Mouse (Mus musculus) gastrocnemius, postnatal 10 days (tissue): ENCODE results near the gene Gm5622. TPM values are rescaled to one million over a fixed set of nuclear protein-coding genes. Genes with fewer than 3 reads are reported as not detected.
"Not testable (repeated sequence)": the region's sequence is repeated elsewhere in the genome, so short reads cannot be mapped to it uniquely, and the experiment has no call there.

ENCODE experiments used
- DNase-seq: peaks from one replicate; pipeline ENCODE4 v3.0.0; 2021; ENCODE audit warnings: mixed read lengths
- long read RNA-seq, 2 experiments: library from polyadenylated mRNA; stranded (forward); transcript quantifications; one replicate each; pipeline ENCODE4 v2.0.0; 2021
- total RNA-seq, 2 experiments: library from RNA; stranded (reverse); gene quantifications; 2 replicates each; pipeline ENCODE4 v1.2.3; 2021

Gene Gm5622
- total RNA-seq = not detected
- long read RNA-seq, experiment 1 = 0 reads
- long read RNA-seq, experiment 2 = 0 reads

DNA sequence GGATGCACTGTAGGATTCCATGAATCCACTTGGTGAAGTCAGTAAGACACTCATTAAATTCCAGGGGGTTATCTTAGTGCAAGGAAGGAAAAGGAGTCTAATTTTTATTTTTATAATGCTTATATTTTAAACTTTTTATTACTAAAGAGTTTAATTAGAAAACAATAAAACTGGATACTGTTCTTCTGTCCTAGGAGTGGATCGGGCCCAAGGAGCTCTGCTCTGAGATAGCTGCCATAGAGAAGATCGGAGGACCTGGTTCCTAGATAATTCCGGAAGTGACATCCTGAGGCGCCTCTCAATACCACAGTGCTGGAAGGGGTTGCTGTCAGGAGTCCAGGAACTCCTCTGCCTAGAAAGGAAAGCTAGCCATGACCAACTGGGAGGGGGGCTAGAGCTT lies at the start of gene Gm5622:
Gene Gm5622, plus strand, starts transcription at position 301 of the 400 bp plus-strand sequence.
- no peak for DNase-seq

DNA sequence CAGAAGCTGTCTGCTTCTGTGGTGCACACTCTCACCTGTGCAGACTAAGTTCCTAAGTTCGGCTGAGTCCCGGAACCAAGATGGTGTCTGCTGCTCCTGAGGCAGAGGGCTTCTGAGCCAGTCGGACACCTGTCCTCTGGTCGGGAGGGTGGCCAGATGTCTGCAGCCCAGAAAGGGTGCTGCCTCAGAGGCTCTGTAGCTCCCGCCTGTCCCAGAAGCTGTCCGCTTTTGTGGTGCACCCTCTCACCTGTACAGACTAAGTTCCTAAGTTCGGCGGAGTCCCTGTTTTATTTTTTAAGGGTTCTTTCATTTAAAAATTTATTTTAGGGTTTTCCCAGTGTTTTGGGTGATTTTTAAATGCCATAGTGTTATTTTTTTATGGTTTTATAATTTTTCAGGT lies 45.2 kb upstream of the Gm5622 start:
- DNase-seq = no peak

- not testable (repeated sequence) for DNase-seq
Measured at GRCm38 (mm10) chr14:51573963-51574362, 21.4 kb downstream of the Gm5622 start, which contains the start of gene Gm17175. Gene Gm17175, minus strand, starts transcription at chr14:51574063.

DNA sequence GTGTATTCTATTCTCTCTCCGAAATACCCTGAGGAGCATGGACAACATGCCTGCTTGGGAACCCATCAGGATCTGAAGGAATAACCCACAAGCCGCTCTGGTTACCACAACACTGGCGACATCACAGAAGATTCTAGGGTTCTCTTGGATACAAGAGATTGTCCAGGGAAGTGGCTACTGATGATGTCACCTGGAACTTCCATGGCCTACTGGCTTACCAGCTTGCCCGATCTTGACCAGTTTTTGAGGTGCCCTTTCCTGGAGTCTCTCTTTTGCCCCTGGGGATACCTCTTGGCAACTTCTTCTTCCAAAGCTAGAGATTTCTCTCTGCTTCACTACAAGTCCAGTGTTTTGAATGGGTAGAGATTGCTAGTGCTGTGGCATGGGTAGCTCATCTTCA lies 39.4 kb downstream of the Gm5622 start, which contains the start of gene Gm17174:
Gene Gm17174, minus strand, starts transcription at position 101 of the 400 bp plus-strand sequence.
- DNase-seq = not testable (repeated sequence)

GRCm38 (mm10) chr14:51611210-51611609 lies 58.6 kb downstream of the Gm5622 start, which contains the start of gene Gm17078:
Gene Gm17078, minus strand, starts transcription at chr14:51611310.
- DNase-seq = no peak

- peak; percentile 7 for DNase-seq
Measured at GRCm38 (mm10) chr14:51632426-51632825, 79.8 kb downstream of the Gm5622 start.

DNA sequence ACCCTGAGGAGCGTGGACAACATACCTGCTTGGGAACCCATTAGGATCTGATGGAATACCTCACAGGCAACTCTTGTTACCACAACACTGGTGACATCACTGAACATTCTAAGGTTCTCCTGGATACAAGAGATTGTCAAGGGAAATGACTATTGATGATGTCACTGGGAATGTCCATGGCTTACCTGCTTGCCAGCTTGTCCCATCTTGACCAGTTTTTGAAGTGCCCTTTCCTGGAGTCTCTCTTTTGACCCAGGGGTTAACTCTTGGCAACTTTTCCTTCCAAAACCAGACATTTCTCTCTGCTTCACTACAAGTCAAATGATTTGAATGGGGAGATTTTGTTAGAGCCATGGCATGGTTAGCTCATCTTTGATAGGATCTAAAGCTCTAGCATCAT lies 83.0 kb downstream of the Gm5622 start, which contains the start of gene Gm4181:
Gene Gm4181, minus strand, starts transcription at position 101 of the 400 bp plus-strand sequence.
- DNase-seq = not testable (repeated sequence)

DNA sequence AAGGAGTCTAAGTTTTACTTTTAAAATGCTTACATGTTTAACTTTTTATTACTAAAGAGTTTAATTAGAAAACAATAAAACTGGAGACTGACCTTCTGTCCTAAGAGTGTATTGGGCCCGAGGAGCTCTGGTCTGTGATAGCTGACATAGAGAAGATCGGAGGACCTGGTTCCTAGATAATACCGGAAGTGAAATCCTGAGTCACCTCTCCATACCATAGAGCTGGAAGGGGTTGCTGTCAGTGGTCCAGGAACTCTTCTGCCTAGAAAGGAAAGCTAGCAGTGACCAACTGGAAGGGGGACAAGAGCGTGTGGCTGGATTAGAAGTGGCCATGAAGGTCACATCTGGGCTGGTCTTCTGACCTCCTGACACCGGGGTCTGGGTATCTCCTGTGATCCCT lies 124.7 kb downstream of the Gm5622 start:
- DNase-seq = no peak

DNA sequence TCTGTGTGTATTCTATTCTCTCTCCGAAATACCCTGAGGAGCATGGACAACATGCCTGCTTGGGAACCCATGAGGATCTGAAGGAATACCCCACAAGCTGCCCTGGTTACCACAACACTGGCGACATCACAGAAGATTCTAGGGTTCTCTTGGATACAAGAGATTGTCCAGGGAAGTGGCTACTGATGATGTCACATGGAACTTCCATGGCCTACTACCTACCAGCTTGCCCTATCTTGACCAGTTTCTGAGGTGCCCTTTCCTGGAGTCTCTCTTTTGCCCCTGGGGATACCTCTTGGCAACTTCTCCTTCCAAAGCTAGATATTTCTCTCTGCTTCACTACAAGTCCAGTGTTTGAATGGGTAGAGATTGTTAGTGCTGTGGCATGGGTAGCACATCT lies 142.8 kb downstream of the Gm5622 start, which contains the start of gene Gm17079:
Gene Gm17079, minus strand, starts transcription at position 101 of the 400 bp plus-strand sequence.
- not testable (repeated sequence) for DNase-seq

Other genes starting within 250 kb of the Gm5622 start
- not detected for gene Gm7247, start 191.0 kb upstream of the Gm5622 start, total RNA-seq
- not detected for gene Vmn2r88, start 142.0 kb upstream of the Gm5622 start, total RNA-seq
- gene Vmn2r89, start 100.9 kb upstream of the Gm5622 start, total RNA-seq = not detected
- gene Gm17175, start 21.3 kb downstream of the Gm5622 start, total RNA-seq = not detected
- not detected for gene Gm17174, start 39.3 kb downstream of the Gm5622 start, total RNA-seq
- gene Gm17078, start 58.5 kb downstream of the Gm5622 start, total RNA-seq = not detected
- gene Gm4181, start 82.9 kb downstream of the Gm5622 start, total RNA-seq = not detected
- not detected for gene Gm17079, start 142.7 kb downstream of the Gm5622 start, total RNA-seq
- not detected for gene Gm5800, start 164.4 kb downstream of the Gm5622 start, total RNA-seq
- gene Ang4, start 220.8 kb downstream of the Gm5622 start, total RNA-seq = not detected
- gene AY358078, start 247.3 kb downstream of the Gm5622 start, total RNA-seq = not detected